Mouse (Mus musculus) embryo, embryonic 10 days (tissue): Measurements from ENCODE around the gene E330009J07Rik.

Experiments
- DNase-seq: peaks from one replicate; pipeline ENCODE4 v3.0.0-alpha.2; 2015; ENCODE audit warnings: low spot score

The E330009J07Rik gene

GRCm38 (mm10) chr6:40436047-40436483 lies at the start of gene E330009J07Rik:
Gene E330009J07Rik, minus strand, starts transcription at chr6:40436135.
- DNase-seq: peak; percentile 72

- no peak for DNase-seq
Observed at GRCm38 (mm10) chr6:40482318-40482717, 46.4 kb upstream of the E330009J07Rik start.

- no peak for DNase-seq
Observed at GRCm38 (mm10) chr6:40479705-40480104, 43.8 kb upstream of the E330009J07Rik start.

- no peak for DNase-seq
Observed at GRCm38 (mm10) chr6:40476132-40476531, 40.2 kb upstream of the E330009J07Rik start.

DNA sequence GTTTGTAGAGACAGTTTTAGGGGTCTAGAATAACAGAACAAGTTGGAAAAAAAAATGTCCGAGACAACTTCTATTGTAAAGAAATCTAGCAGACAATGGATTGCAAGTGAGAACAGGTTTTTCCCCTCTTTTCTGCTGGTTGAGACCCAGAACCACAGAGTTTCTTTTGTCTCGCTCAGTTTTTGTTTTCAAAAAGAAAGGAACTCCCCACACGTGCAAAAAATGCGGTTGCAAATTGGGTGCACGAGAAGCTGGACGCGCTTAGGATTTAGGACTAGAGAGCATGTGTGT lies 35.7 kb upstream of the E330009J07Rik start:
- DNase-seq: peak; percentile 7

- peak; percentile 97 for DNase-seq
Observed at GRCm38 (mm10) chr6:40470916-40471719, 35.2 kb upstream of the E330009J07Rik start, which contains the start of gene Ssbp1. Gene Ssbp1, plus strand, starts transcription at chr6:40471352.

DNA sequence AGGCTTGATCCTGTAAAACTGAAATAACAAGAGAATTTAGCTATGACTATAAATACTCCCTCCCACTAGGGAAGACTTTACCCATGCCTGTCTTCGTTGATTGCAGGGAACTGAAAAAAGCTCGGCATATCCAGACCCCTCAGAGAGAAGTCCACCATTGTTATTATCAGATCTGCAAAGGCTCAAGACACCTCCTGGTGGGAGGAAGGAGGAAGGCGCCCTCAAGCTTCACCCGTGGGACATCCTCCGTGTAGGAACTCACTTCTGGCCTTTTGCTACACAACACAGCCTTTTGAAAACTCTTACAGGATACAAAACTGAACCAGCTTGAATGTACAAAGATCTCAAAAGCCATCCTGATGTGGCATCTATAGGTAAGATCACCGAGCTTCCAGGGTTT lies 29.8 kb upstream of the E330009J07Rik start:
- no peak for DNase-seq

DNA sequence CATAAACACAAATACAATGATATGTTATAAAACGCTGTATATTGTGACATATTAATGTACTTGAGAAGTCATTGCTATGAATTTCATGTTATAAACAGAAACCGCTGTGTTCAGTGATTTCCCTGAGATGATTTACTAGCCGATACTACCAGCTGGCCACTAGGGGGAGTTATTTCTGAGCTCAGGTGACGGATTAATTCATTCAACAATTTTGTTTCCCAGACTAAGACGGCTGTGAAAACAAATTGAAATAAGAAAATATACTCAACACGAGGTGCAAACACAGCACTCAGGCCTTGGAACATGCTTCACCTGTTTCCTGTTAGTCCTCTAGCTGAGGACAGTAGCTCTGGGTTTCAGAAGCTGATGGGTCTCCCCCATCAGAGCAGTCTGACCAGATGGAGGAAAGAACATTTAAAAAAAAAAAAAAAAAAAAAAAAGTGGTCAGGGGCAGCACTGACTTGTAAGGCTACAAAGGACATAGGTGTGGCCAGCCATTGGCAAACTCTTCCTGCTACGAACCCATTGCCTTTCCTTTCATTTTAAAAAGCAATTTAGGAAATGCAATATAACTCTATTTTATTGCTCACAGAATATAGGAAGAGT lies 18.6 kb upstream of the E330009J07Rik start:
- peak; percentile 49 for DNase-seq

GRCm38 (mm10) chr6:40448626-40449025 lies 12.7 kb upstream of the E330009J07Rik start:
- no peak for DNase-seq

GRCm38 (mm10) chr6:40443281-40443928 lies 7.5 kb upstream of the E330009J07Rik start:
- DNase-seq: no peak

GRCm38 (mm10) chr6:40441755-40442154 lies 5.8 kb upstream of the E330009J07Rik start:
- no peak for DNase-seq

- DNase-seq: no peak
Observed at GRCm38 (mm10) chr6:40441276-40441675, 5.3 kb upstream of the E330009J07Rik start.

DNA sequence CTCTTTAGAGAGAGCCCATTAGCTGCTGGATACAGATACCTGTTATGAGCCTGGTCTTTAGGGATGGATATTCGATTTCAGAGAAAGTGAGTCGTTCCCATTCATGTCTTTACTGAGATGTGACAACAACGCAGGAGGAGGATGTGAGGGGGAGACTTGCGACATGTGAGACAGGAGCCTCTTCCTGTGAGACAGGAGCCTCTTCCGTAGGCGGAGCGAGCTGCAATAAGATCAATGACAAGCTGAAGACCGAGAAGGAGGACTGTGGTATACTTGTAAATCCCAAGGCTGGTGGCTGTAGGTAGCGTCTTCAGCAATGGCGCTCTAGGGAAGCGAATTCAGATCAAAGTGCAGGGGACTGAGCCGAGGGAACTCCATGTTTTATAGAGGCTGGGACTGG lies 3.8 kb upstream of the E330009J07Rik start:
- DNase-seq: no peak

DNA sequence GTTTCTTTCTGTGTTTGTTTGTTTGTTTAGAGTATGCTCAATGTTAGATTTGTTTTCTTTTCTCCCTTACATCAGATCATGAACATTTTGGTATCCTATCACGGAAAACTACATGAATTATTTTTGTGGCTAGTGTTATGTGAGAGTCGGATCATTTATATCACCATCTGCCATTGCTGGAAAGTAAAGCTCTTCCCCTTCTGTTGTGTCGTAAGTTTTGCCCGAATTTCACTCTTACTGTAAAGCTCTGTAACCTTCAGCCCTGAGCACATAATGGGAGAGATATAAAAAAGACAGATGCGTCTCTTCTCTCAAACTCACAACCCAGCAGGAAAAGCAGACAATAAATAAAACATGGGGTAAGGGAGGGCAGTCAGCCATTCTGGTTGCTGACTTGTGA lies 3.0 kb upstream of the E330009J07Rik start, which contains the start of gene Wee2:
TSS of gene Wee2 (plus strand) at position 153 of the 400 bp plus-strand sequence.
- DNase-seq: no peak

- peak; percentile 64 for DNase-seq
Observed at GRCm38 (mm10) chr6:40435151-40436046, 536 bp downstream of the E330009J07Rik start.

DNA sequence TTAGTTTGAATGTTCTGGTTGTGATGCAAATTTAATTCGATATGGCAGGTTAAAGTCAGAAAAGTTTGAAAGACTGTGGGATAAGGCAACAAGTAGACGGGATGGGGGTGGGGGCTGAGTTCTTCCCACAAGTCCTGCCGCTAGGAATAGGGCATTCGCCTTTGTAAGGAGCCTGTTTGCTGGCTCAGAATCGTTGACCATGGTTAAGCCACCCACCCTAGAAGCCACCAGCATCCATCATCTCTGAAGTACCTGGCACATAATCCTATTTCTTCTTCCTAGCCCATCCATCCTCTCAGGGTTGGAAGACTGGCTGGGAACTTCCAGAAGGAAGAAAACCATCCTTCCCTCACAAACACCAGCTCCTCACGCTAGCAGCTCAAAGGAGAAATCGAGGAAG lies 1.2 kb downstream of the E330009J07Rik start:
- no peak for DNase-seq

DNA sequence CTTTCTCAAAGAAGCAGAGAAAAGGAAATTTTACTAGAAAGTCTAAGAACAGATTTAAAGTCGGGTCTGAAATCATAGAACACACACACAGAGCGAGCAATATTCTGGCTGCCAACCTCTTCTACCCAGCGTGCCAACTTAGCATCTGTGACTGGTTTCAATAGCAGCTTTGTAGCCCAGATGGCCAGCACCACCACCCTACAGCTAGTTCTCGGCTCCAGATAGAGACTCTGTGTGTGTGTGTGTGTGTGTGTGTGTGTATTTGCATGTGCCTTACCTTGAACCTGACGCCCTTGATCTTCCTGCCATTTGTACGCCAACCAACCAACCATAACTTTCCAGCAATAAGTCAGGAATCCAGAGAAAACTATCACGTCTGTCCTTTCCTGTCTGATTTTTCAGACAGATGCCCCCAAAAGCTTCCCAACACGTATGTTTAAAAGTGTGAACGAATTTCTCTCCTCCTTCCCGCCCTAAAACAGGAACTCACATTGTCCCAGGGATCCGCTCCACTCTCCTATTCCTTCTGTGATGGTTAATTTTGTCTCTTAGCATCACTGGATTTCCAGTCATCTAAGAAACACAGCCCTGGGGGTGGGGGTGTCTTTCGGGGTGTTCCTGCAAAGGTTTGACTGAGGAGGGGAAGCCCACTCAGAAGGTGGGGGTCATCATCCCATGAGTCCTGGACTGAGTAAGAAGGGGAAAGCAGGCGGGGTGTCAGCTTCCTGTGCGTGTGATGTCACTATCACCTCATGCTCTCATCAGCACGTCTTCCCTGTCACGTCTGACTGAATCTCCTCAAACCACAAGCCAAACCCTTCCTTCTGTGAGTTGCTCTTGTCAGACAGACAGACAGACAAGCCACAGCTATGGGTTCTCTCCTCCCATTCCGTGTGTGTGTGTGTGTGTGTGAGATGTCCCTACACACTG lies 3.3 kb downstream of the E330009J07Rik start:
- no peak for DNase-seq

GRCm38 (mm10) chr6:40431812-40432211 lies 4.1 kb downstream of the E330009J07Rik start:
- no peak for DNase-seq

DNA sequence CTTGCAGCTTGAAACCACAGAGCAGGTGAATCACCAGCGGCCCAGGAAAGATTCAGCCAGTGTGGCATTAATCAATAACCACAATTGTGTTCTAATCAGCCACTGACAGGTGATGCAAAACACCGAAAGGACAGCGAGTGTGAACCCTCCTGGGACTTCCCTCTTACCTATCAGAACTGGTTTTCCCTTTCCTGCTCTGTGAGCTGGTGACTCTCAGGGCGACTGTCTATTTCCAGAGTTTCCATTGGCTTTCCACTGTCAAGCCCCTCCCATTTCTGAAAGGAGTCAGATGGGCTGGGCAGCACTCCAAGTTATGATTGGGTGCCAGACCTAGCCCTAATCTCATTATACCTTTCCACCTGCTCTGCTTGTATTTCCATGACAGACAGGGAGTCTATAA lies 4.6 kb downstream of the E330009J07Rik start:
- DNase-seq: no peak

- no peak for DNase-seq
Observed at GRCm38 (mm10) chr6:40430878-40431277, 5.1 kb downstream of the E330009J07Rik start.

- DNase-seq: no peak
Observed at GRCm38 (mm10) chr6:40430251-40430650, 5.7 kb downstream of the E330009J07Rik start.
